Mouse (Mus musculus): ENCODE measurements around the gene Ampd3. TPM values are rescaled to one million over a fixed set of nuclear protein-coding genes. Genes with fewer than 3 reads are reported as not detected.

The Ampd3 gene
- total RNA-seq, 1 experiment from 2014 or later: 13.4 TPM

DNA sequence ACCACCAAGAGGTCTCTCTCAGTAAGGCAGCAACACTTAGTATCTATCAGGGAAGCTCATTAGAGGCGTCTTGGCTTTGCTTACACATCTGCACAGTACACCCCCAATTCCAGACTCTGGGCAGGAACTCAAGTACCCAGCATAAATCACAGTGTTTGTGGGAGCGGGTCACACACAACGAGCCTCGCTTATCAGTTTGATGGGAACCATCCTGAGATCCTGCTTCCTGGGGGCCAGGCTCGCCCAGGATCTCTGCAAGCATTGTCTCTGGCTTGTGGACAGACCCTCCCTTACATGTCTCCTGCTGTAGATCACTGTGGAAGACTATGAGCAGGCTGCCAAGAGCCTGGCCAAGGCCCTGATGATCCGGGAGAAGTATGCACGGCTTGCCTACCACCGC is 22.9 kb downstream of the Ampd3 start:
- no peak for ATAC-seq (replicated peaks; ENCODE audit: insufficient number of reproducible peaks, low FRiP score, low TSS enrichment, poor library complexity, severe bottlenecking)

DNA sequence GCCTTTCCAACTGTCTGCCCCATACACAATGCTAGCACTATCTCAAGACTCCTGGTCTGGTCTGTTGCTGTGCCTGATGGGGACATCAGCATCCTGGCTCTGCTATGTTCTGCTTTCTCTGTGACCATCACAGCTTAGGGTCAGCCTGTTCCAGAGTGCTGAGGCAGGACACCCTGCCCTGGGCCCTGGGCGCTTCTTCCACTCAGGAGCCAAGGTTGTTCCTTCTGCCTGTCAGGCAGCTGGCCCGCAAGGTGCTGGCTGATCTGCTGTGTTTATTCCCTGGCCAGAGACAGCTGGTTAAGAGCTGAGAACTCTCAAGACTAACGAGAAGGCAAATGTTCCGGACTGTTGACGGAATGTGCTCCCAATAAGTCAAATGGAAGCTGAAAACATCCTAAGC is 24.2 kb downstream of the Ampd3 start:
- no peak for ATAC-seq (replicated peaks; ENCODE audit: insufficient number of reproducible peaks, low FRiP score, low TSS enrichment, poor library complexity, severe bottlenecking)

DNA sequence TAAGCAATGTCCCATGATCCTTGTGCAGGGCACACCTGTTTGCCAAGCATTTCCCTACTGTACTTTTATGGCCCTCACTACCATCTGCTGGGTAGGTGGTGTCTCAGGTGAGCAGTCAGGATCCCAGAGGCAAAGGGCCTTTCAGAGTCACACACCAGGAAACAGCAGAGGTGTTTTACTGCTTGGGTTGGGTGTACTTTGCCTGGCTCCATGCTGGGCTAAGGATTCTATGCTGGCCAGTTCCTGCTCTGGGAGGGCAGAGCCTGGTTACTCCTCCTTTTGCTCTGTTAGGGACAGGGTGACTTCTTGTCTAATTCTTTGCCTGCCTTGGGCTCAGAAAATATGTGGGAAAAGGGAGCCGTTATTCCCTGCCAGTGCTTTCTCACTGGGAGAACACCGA is 24.8 kb downstream of the Ampd3 start:
- ATAC-seq (replicated peaks; ENCODE audit: insufficient number of reproducible peaks, low FRiP score, low TSS enrichment, poor library complexity, severe bottlenecking): no peak

DNA sequence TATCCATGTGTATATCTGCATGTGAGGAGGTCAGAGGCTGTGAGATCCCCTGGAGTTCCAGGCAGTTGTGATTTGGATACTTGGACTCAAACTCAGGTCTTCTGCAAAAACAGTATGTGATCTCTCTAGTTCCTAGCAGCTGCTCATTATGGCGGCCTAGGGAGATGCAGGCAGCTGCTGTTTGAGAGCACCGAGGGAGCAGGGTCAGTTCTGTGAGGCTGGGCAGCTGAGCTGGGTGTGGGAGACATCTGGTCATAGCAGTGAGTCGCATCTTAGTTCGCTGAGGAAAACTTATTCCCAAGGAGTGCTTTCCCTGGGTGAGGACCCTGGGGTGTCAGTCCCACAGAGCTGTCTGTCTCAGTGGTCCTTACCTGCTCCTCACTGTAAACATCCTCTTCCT is 26.7 kb downstream of the Ampd3 start:
- ATAC-seq (replicated peaks; ENCODE audit: insufficient number of reproducible peaks, low FRiP score, low TSS enrichment, poor library complexity, severe bottlenecking): no peak

DNA sequence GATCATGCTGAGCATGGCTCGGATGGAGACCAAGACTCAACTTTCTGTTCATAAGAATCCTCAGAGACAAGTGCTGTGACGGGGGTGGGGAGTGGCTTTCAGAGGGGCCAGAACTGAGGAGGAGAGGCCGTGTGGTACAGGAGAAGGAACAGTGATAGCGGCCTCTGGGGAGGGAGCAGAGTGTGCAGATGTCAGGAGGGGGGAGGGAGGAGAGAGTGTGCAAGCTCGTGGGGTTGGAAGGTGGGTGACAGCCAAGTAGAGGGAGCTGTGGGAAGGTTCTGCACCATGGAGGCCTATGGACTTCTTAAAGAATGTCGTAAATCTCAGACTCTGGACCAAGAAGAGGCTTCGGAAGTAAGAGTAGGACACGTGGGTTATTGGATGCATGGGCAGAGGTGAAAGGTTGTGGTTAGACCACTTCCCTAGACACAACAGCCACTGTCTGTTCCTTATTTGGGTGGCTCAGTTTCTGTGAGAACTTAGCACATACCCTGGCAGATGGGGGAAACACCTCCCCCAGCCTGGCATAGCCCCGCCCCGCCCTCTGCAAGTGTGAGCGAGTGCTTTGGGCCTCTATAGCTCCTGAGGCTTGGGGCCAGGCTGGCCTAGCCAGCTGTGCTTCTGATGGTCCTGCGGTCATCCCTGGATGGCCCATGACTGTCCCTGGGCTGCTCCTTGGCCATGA is 28.5 kb downstream of the Ampd3 start:
- peak; percentile 94 for ATAC-seq (replicated peaks; ENCODE audit: insufficient number of reproducible peaks, low FRiP score, low TSS enrichment, poor library complexity, severe bottlenecking)

DNA sequence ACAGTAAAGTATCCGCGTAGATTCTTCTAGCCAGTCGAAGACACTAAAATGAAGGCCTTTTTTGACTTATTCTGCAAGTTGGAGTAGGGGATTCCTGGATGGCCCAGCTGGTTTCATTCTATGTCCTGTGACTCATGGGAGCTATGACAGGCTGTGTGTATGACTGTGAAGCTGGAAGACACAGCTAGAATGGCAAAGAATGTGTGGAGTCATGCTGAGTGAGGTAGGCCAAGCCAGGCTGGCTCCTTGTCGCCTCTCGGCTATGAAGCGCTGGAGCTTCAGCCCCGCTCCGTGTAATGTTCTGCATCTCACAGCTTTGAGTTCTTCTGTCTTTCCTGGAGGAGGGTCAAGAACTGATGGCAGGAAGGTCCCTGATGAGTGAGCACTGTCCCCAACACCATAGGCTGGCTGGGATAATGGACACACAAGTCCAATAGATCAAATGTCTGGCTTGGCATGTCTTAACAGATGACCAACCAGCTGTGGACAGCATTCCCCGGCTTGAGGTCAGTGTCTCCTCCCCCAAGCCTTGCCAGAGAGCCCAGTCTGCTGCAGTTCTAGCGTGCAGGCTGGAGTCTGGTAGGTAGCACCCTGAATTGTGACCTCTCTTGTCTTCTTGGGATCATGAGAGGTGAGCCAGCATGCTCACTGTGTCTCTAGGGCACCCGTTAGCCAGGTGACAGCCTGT is 29.9 kb downstream of the Ampd3 start:
- no peak for ATAC-seq (replicated peaks; ENCODE audit: insufficient number of reproducible peaks, low FRiP score, low TSS enrichment, poor library complexity, severe bottlenecking)

DNA sequence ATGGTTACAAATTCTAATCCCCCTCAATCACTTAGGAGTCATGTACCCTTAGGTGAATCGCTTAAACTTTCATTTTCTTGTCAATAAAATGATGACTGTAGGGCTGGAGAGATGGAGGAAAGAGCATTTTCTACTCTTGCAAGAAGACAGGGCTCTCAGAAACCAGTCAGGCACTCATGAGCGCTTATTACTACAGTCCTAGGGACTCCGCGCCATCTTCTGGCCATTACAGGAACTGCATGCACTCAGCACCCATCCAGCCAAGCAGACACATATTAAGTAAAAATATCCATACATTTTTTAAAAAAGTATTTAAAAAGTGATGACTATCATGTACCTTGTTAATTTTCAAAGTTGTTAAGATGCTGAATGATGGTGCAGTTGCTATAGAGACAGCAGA is 33.0 kb downstream of the Ampd3 start:
- ATAC-seq (replicated peaks; ENCODE audit: insufficient number of reproducible peaks, low FRiP score, low TSS enrichment, poor library complexity, severe bottlenecking): 0 out of 2 replicates have a peak, but pooled peaks have one; percentile 37

DNA sequence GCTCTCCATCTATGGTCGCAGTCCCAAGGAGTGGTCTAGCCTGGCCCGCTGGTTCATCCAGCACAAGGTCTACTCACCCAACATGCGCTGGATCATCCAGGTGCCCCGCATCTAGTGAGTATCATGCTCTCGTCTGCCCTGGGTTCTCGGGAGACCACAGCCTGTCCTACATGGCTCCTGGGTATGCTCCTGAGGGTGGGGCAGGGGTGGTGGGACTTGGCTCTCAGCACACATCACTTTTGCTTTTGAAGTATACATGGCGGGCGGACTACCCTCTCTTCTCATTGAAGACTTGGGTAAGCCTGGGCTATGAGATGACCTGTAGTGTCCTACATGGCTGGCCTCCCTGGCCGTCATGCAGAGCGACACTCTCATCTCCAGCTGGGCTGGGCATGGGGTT is 35.1 kb downstream of the Ampd3 start:
- ATAC-seq (replicated peaks; ENCODE audit: insufficient number of reproducible peaks, low FRiP score, low TSS enrichment, poor library complexity, severe bottlenecking): no peak

DNA sequence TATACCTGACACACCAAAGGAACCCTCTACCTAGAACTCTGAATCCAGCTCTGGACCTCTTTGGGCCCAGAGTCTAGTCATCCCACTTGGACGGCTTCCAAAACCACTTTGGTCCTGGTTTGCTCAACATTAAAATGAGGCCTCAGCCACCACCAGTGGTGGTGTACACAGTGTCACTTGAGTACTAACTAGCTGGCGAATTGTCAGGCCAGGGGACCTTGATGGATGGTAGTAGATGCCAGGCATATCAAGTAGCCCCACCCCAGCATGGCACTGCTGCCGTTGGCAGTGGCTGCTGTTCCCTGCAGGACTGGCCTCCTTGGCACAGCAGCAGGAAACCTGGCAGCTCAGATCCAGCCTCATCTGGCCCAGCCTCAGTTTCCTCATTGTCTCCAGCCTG is 36.3 kb downstream of the Ampd3 start:
- ATAC-seq (replicated peaks; ENCODE audit: insufficient number of reproducible peaks, low FRiP score, low TSS enrichment, poor library complexity, severe bottlenecking): no peak

DNA sequence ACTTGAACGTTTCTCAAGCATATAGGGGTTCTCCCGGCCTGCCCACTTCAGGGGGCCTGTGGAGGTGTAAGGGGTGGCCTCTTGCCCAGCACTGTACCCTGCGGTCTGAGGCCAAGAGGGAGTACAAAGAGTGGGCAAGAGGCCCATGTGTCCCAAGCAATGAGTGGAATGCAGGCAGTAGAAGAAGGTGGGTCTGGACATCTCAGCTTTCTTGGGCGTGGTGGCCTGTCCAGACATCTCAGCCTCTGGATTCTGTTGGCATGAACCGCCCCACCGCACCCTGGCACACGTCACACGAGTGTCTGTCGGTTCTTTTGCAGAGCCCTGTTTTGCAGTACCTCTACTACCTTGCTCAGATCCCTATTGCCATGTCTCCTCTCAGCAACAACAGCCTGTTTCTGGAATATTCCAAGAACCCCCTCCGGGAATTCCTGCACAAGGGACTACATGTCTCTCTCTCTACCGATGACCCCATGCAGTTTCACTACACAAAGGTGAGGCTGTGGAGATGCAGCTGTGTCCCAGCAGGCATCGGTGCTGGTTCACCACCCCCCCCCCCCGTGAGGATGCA is 39.5 kb downstream of the Ampd3 start:
- ATAC-seq (replicated peaks; ENCODE audit: insufficient number of reproducible peaks, low FRiP score, low TSS enrichment, poor library complexity, severe bottlenecking): no peak

DNA sequence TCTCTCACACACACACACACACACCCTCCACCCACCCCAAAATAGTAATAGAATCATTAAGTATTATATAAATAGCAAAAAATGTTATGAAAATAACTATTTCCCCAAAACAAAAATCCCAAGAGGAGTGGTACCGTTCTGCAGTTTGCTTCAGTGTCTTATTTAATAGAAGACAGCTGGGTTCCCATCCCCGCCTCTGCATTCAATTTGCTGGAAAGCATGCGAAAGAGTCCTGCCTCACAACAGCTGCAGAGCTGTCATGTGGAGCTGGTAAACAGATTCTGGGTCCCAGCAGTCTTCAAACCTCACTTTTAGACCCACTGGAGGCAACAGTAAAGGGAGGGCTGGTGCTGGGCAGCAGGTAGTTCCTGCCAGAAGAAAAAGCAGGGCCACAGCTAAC is 41.0 kb downstream of the Ampd3 start:
- no peak for ATAC-seq (replicated peaks; ENCODE audit: insufficient number of reproducible peaks, low FRiP score, low TSS enrichment, poor library complexity, severe bottlenecking)

DNA sequence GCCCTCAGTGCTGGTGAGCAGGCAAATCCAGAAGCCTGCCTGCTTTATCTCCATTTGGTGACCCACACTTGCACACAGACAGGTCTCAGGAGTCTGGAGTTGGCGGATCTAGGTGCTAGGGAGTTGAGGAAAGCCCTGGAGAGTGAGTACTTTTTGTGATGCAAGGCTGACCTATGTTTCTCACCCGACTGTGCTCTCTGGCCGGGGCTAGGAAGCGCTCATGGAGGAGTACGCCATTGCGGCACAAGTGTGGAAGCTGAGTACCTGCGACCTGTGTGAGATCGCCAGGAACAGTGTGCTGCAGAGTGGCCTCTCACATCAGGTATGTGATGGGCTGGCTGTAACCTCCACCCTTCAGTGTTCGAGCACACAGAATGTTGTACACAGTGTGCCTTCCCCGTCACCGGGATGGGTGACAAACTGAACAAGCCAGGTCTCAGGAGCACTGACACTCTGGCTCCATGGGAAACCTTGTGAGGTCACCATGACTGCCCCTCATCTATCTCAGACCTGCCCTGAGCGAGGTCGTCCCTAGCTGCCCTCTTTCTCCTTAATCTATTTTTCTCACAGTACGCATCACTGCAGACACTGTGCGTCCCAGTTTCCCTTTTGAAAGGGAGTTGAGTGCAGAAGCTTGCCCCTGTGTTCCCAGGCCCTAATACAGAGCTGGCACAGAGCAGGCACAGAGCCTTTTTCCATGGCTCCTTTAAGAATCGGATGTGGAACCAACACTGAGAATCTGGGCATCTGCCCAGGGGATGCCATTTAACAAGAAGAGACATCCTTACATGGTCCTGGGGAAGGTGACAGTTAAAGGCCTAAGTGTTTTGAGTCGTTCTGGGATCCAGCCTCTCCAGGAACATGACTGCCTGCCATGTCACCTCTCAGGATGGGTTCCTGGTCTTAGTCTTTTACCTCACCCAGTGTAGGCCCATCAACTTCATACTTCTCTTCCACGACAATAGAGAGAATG is 41.9 kb downstream of the Ampd3 start:
- no peak for ATAC-seq (replicated peaks; ENCODE audit: insufficient number of reproducible peaks, low FRiP score, low TSS enrichment, poor library complexity, severe bottlenecking)

DNA sequence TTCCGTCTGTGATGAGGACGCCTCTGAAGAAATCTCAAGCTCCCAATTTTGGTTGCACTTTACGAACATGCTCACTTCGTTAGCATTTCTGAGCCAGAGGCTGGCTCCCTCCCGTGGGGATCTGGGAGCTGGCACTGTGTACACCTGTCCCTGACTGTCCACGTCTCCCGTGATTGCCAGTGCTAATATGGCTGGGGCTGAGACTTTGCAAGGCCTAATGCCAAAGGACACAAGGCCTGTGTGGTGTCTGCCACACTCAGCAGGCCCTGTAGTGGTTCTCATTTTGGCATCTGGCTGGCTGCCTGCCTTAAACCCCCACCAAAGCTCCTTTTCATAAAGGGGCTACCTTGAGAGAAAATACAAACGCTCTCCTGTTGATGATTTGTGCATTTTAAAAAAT is 43.0 kb downstream of the Ampd3 start:
- no peak for ATAC-seq (replicated peaks; ENCODE audit: insufficient number of reproducible peaks, low FRiP score, low TSS enrichment, poor library complexity, severe bottlenecking)

DNA sequence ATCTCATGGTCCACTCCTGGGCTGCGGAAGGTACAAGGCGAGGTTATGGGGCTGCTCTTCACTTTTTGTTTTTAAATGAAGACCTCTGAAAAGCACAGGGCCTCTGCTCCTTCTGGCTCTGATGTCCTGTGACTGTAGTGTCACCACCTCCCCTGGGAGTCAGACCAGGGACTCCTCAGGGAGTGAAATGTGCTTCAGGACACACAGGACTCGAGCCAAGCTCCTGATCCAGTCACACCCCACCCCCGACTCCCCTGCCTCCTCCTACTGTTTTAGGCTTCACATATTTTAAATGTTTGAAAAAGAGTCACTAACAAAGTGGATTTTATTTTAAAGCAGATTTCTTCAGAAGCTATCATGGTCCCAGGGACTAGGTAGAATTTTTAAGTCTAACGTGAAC is 43.5 kb downstream of the Ampd3 start:
- no peak for ATAC-seq (replicated peaks; ENCODE audit: insufficient number of reproducible peaks, low FRiP score, low TSS enrichment, poor library complexity, severe bottlenecking)

DNA sequence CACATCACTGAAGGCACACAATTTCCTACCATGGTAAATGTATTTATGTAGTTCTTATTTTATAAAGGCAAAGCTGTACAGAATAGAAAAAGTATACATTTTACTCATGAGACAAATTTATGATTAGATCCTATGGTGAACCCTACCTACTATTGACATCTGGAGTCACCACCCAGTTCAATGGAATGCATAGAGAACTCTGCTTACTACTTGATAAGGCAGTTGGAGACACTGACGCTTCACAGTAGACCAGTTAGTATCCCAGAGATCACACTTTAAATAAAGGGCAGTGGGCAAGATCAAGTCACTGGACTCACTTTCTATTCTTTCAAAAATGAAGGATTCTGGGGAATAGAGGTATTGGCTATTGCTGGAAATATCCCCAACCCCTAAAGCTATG is 46.0 kb downstream of the Ampd3 start:
- ATAC-seq (replicated peaks; ENCODE audit: insufficient number of reproducible peaks, low FRiP score, low TSS enrichment, poor library complexity, severe bottlenecking): no peak

DNA sequence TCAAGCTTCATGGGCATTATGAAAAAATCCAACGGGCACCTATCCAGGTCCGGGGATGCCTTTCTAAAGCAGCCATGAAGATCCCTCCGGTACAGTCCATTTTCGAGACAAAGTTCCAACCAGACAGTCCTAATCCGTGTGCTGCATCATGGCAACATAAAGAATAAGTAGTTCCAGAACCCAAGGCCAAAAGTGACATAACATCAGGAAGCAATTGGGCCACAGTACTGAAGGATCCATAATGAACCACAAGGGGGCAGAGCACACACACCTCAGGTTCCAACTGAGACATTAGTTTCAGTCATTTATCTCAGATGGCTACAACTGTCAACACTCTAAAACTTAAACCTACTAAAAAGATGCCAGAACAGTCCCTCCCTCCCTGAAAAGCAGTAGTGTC is 48.0 kb downstream of the Ampd3 start:
- ATAC-seq (replicated peaks; ENCODE audit: insufficient number of reproducible peaks, low FRiP score, low TSS enrichment, poor library complexity, severe bottlenecking): peak; percentile 63

DNA sequence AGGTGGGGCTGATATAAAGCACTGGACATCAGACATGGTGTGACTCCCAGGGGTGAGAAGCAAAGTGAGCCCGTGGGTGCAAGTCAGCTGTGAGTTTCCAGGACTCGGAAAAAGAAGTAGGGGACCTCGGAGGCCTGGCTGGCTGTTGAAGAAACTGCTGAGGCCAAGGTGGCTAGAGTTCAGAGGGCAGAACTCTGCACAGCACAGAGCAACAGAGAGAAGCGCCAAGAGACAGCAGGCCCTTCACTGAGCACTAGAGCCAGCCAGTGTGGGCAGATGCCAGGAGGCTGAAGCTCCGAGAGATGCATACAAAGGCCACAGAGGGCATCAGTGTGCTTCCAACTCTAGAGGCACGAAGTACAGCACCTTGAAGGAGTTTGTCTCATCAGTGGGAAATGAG is 50.2 kb downstream of the Ampd3 start:
- ATAC-seq (replicated peaks; ENCODE audit: insufficient number of reproducible peaks, low FRiP score, low TSS enrichment, poor library complexity, severe bottlenecking): no peak

DNA sequence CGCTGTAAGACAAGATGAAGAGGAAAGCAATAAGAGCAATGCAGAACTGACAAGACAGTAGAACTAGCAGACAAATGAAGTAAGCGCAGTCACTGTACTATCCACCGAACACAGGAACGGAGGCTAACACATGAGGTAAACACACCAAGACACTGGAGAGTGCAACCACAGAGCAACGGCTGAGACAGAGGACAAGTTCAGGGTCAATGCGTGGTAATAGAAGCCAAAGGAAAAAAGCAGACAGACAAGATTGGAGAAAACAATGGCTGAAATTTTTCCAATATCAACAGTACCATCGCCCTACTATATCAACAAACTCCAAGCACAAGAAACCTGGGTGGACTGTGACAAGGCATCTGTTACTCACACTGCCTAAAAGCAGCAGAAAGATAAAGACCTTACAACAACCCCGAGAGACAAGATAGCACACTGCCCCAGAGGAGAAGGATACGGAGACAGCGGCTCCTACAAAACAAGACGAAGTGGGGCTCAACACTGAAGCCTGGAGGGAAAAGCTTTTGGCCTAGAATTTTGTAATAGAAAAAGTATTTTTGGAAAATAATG is 50.9 kb downstream of the Ampd3 start:
- no peak for ATAC-seq (replicated peaks; ENCODE audit: insufficient number of reproducible peaks, low FRiP score, low TSS enrichment, poor library complexity, severe bottlenecking)

DNA sequence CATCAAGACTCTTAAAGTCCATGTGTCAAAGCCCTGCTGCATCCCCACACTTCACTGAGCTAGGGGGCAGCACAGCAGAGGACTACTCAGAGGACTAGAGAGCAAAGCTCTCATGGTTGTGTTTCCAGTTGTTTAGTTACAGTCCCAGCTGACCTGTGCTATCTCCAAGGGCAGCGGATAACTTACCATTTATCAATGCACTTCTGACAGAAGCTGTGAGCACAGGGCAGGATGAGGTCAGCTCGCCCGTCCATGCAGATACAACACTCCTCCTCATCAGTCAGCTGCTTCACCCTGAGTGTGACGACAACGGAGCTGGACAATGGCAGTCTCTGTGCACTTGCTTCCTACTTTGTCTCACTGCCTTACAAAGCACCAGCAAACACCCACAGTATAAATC is 53.1 kb downstream of the Ampd3 start:
- no peak for ATAC-seq (replicated peaks; ENCODE audit: insufficient number of reproducible peaks, low FRiP score, low TSS enrichment, poor library complexity, severe bottlenecking)
